Mouse (Mus musculus) erythroblast, embryonic 14.5 days (primary cell): ENCODE data around the gene Fgb.

ENCODE experiments used
- GATA1 ChIP-seq: IDR thresholded peaks from 2 replicates; pipeline ENCODE4 v1.6.1; 2012; ENCODE audit warnings: low read length, inconsistent platforms, mixed read lengths
- TAL1 ChIP-seq: IDR thresholded peaks from 3 replicates; pipeline ENCODE4 v1.6.1; 2012; ENCODE audit warnings: low read length, inconsistent platforms, mixed read lengths

DNA sequence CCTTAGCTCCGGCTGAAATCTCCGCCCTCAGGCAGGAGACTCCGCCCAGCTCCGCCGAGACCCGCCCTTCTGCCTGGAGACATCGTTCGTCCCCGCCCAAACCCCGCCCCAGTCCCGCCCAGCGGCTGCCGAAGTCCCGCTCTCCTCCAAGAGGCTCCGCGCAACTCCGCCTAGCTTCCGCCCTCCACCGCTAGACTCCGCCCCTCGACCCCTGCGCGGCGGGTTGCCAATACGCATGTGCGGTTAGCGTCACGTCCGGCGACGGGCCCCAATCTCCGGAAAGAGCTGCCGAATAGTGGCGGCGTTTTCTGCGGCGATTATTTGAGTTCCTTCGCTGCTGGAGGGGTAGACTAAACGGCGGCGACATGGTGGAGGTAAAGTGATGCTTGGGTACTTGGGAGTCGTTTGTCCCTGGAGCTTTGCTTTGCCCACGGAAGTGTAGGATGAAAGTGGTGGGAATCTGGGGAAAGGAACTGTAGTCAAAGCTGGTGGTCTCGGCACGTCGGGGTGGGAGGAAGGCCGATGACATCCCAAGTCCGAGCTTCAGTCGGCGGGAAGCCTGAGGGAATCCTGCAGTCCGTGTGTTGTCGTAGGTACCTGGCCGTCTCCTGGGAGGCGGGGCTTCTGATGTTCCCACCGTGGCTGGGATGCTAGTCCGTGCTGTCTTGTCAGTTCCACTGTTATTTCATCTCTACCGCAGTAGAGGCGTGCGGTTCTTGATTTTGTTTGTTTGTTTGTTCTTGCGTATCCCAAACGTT, 5.8 kb upstream of the Fgb start, which contains the start of gene Plrg1:
- TF ChIP-seq GATA1 (no peak), TAL1 (no peak)
